Mouse (Mus musculus): ENCODE measurements around the gene Dazap2. TPM values are rescaled to one million over a fixed set of nuclear protein-coding genes. Genes with fewer than 3 reads are reported as not detected.

The Dazap2 gene
- total and polyA plus RNA-seq, 3 experiments = 56.0 to 213 (median 159) TPM

DNA sequence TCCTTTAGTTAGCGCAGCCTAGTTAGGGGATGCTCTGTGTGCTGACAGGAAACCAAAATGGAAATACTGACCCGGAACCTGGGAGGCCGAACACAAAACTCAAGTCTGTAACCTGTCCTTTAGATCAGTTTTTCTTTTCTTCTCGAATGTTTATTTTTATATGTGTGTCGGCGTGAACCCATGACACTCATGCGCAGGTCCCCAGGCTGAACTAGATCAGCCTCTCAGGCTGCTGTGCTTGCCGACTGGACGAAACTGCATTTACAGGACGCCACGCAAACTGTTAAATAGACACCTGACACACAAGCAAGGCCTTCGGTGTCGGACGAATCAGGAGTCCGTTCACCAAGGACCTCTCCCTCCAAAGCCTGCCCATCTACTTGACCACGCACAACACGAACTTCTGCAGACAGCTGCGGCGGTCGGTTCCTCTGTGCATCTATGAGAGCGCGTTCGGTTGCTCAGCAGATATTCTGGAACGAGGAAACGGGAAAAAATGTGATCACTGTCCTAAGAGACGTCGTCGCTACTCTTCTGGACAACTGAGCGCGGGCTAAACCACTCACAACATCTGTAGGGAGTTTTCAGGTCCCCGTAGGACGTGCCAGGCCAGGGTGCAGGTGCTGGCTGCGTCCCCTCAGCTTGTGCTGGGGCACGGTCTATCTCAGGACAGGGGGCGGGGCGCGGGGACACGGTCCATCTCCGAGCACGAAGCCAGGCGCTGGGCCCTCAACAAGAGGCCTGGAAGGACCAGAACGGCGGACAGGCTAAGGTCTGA lies 742 bp upstream of the Dazap2 start:
- Histone ChIP-seq H3K4me1 (ENCODE audit: control insufficient read depth in 1 of 2, insufficient read depth in 2 of 2) (peaks cover 11 to 23% of the 10 kb centered on the region in 2 experiments), H3K9me3 (replicated peaks; ENCODE audit: low read length) (no peaks in the 10 kb centered on the region), H3K27ac (ENCODE audit: insufficient read depth, low read depth) (peak overlapping the region; percentile 83), H3K36me3 (replicated peaks in 1 of 2; ENCODE audit: control insufficient read depth in 1 of 2, insufficient read depth in 1 of 2, low read length in 1 of 2) (peaks cover 23 to 28% of the 10 kb centered on the region in 2 experiments), H3K4me2 (ENCODE audit: insufficient read depth, low read depth, poor library complexity, severe bottlenecking) (peak overlapping the region; percentile 72), H3K79me2 (replicated peaks; ENCODE audit: control insufficient read depth, extremely low read depth, insufficient read depth, poor library complexity, severe bottlenecking) (peaks cover 13% of the 10 kb centered on the region), H3K4me3 (replicated peaks in 1 of 3; ENCODE audit: low read depth in 2 of 3, low read length in 2 of 3, poor library complexity in 1 of 3) (peak overlapping the region; percentile 61 to 71 (median 69)), H3K9ac (ENCODE audit: insufficient read depth, low read depth) (peak overlapping the region; percentile 43), H3K27me3 (replicated peaks) (no peaks in the 10 kb centered on the region)
- peak; percentile 53 for DNase-seq (ENCODE audit: extremely low read depth)
- dilution Hi-C loops (cut with MboI; ENCODE audit: extremely low pct_ligation_motif_present, extremely low pct_unique_long_range_greater_than_20kb, low sequenced_read_pairs) (no loop called here), in situ Hi-C loops (cut with MboI; ENCODE audit: low pct_ligation_motif_present, low pct_unique_long_range_greater_than_20kb, low sequenced_read_pairs) (loop anchor here (5.0 kb wide), 2 partner anchors 82 to 152 kb away; no protein-coding TSS in a partner anchor)
- TF ChIP-seq ZC3H11A (IDR thresholded peaks at IDR 0.05; ENCODE audit: low read depth, low read length) (no peak), SIN3A (IDR thresholded peaks at IDR 0.05; ENCODE audit: low read length) (peak; percentile 58; the same call in 1 of the 2 replicates), ZNF384 (IDR thresholded peaks at IDR 0.05; ENCODE audit: low read depth, low read length) (no peak), NRF1 (IDR thresholded peaks at IDR 0.05; ENCODE audit: low read depth, low read length) (peak; percentile 65), GABPA (IDR thresholded peaks at IDR 0.05; ENCODE audit: insufficient replicate concordance, low read depth, low read length) (no peak), TCF12 (IDR thresholded peaks at IDR 0.05; ENCODE audit: low read depth, low read length) (peak; percentile 57; the same call in 1 of the 2 replicates), ETS1 (conservative IDR thresholded peaks at IDR 0.05; ENCODE audit: low read depth, low read length) (no peak), ELF1 (IDR thresholded peaks at IDR 0.05; ENCODE audit: low read depth, low read length) (no peak), BHLHE40 (IDR thresholded peaks at IDR 0.05; ENCODE audit: low read depth, low read length) (peak; percentile 52; the same call in 1 of the 2 replicates), TBP (conservative IDR thresholded peaks at IDR 0.05; ENCODE audit: low read depth, low read length) (no peak), CTCF (conservative IDR thresholded peaks at IDR 0.05 in 1 of 2, IDR thresholded peaks at IDR 0.05 in 1 of 2; ENCODE audit: low read depth in 2 of 2, low read length in 2 of 2) (0 out of 4 replicates have a peak, but pooled peaks of 1 of the 2 experiments have one; percentile 1), MAX (IDR thresholded peaks at IDR 0.05; ENCODE audit: low read length) (0 out of 2 replicates have a peak, but pooled peaks have one; percentile 2), MXI1 (IDR thresholded peaks at IDR 0.05; ENCODE audit: low read depth, low read length) (peak; percentile 66; the same call in 1 of the 2 replicates), CHD2 (IDR thresholded peaks at IDR 0.05; ENCODE audit: low read length) (no peak)

DNA sequence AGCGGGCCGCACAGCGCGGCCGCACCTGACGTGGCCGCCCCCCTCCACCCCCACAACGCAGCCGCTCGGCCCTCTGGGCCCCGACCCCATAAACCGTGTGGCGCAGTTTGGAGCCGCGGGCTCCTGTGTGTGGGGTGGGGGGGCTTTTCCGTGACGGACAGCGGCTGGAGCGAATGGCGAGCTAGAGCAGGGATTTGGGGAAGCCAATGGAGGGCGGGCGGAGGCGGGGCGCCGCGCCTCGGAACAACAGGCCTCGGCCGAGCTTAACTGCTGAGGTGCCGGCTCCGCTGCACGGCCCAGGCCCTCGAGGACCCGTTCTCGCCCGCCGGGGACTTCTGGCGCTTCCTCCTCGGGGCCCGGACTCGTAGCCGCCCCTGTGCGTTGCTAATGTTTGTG lies 674 bp downstream of the Dazap2 start:
- Histone ChIP-seq H3K36me3 (replicated peaks in 1 of 2; ENCODE audit: control insufficient read depth in 1 of 2, insufficient read depth in 1 of 2, low read length in 1 of 2) (peaks cover 33 to 41% of the 10 kb centered on the region in 2 experiments), H3K4me3 (replicated peaks in 1 of 3; ENCODE audit: low read depth in 2 of 3, low read length in 2 of 3, poor library complexity in 1 of 3) (peak overlapping the region; percentile 79 to 97 (median 87)), H3K27ac (ENCODE audit: insufficient read depth, low read depth) (peak overlapping the region; percentile 73), H3K9me3 (replicated peaks; ENCODE audit: low read length) (no peaks in the 10 kb centered on the region), H3K27me3 (replicated peaks) (no peaks in the 10 kb centered on the region), H3K79me2 (replicated peaks; ENCODE audit: control insufficient read depth, extremely low read depth, insufficient read depth, poor library complexity, severe bottlenecking) (peaks cover 13% of the 10 kb centered on the region), H3K9ac (ENCODE audit: insufficient read depth, low read depth) (peak overlapping the region; percentile 93), H3K4me1 (ENCODE audit: control insufficient read depth in 1 of 2, insufficient read depth in 2 of 2) (peaks cover 11 to 23% of the 10 kb centered on the region in 2 experiments), H3K4me2 (ENCODE audit: insufficient read depth, low read depth, poor library complexity, severe bottlenecking) (peak overlapping the region; percentile 44; the same call in 1 of the 2 replicates)
- dilution Hi-C loops (cut with MboI; ENCODE audit: extremely low pct_ligation_motif_present, extremely low pct_unique_long_range_greater_than_20kb, low sequenced_read_pairs) = no loop called here
- peak; percentile 91 for DNase-seq (ENCODE audit: extremely low read depth)
- in situ Hi-C loops (cut with MboI; ENCODE audit: low pct_ligation_motif_present, low pct_unique_long_range_greater_than_20kb, low sequenced_read_pairs) = no loop called here
- TF ChIP-seq POLR2A (IDR thresholded peaks at IDR 0.05; ENCODE audit: low read depth, low read length) = peak; percentile 63; the same call in 1 of the 2 replicates
- TF ChIP-seq SIN3A (IDR thresholded peaks at IDR 0.05; ENCODE audit: low read length) = no peak
- TF ChIP-seq MAZ (IDR thresholded peaks at IDR 0.05; ENCODE audit: low read depth, low read length) = peak; percentile 64; the same call in 1 of the 2 replicates
- no peak for TF ChIP-seq ZC3H11A (IDR thresholded peaks at IDR 0.05; ENCODE audit: low read depth, low read length)
- TF ChIP-seq UBTF (IDR thresholded peaks at IDR 0.05; ENCODE audit: low read depth, low read length) = 0 out of 2 replicates have a peak, but pooled peaks have one; percentile 46
- TF ChIP-seq SMC3 (IDR thresholded peaks at IDR 0.05; ENCODE audit: low read depth, low read length) = no peak
- no peak for TF ChIP-seq POLR2AphosphoS2 (IDR thresholded peaks at IDR 0.05; ENCODE audit: low read depth, low read length)
- no peak for TF ChIP-seq RCOR1 (conservative IDR thresholded peaks at IDR 0.05; ENCODE audit: low read depth, low read length)
- TF ChIP-seq CHD2 (IDR thresholded peaks at IDR 0.05; ENCODE audit: low read length) = peak; percentile 87
- 0 out of 2 replicates have a peak, but pooled peaks have one; percentile 7 for TF ChIP-seq TCF12 (IDR thresholded peaks at IDR 0.05; ENCODE audit: low read depth, low read length)
- TF ChIP-seq PAX5 (IDR thresholded peaks at IDR 0.05; ENCODE audit: low read length) = no peak
- TF ChIP-seq USF1 (IDR thresholded peaks at IDR 0.05; ENCODE audit: low read depth, low read length) = no peak
- no peak for TF ChIP-seq EP300 (IDR thresholded peaks at IDR 0.05; ENCODE audit: low read length)
- no peak for TF ChIP-seq MEF2A (IDR thresholded peaks at IDR 0.05; ENCODE audit: borderline replicate concordance, low read depth, low read length)
- TF ChIP-seq HCFC1 (IDR thresholded peaks at IDR 0.05; ENCODE audit: low read depth, low read length) = peak; percentile 2
- TF ChIP-seq ELF1 (IDR thresholded peaks at IDR 0.05; ENCODE audit: low read depth, low read length) = no peak
- no peak for TF ChIP-seq BHLHE40 (IDR thresholded peaks at IDR 0.05; ENCODE audit: low read depth, low read length)
- TF ChIP-seq MXI1 (IDR thresholded peaks at IDR 0.05; ENCODE audit: low read depth, low read length) = peak; percentile 43; the same call in 1 of the 2 replicates
- TF ChIP-seq NRF1 (IDR thresholded peaks at IDR 0.05; ENCODE audit: low read depth, low read length) = no peak
- no peak for TF ChIP-seq CTCF (conservative IDR thresholded peaks at IDR 0.05 in 1 of 2, IDR thresholded peaks at IDR 0.05 in 1 of 2; ENCODE audit: low read depth in 2 of 2, low read length in 2 of 2)
- TF ChIP-seq JUND (conservative IDR thresholded peaks at IDR 0.05; ENCODE audit: low read depth, low read length) = no peak
- no peak for TF ChIP-seq E2F4 (IDR thresholded peaks at IDR 0.05; ENCODE audit: insufficient replicate concordance, low read depth, low read length)
- TF ChIP-seq MAX (IDR thresholded peaks at IDR 0.05; ENCODE audit: low read length) = no peak
- no peak for TF ChIP-seq ZMIZ1 (IDR thresholded peaks at IDR 0.05; ENCODE audit: low read depth, low read length)
